Mouse (Mus musculus) stomach, embryonic 15.5 days (tissue): Measurements from ENCODE around the gene Atox1. TPM values are rescaled to one million over a fixed set of nuclear protein-coding genes. Genes with fewer than 3 reads are reported as not detected.
"Not testable (repeated sequence)": the region's sequence is repeated elsewhere in the genome, so short reads cannot be mapped to it uniquely, and the experiment has no call there.

Source experiments
- ATAC-seq: fragments of 200-750 bp; cut with Nextera tagmentation; 2 replicates; pipeline ENCODE4 v1.8.0; 2017; ENCODE audit warnings: low read depth, moderate number of reproducible peaks, moderate TSS enrichment; ENCODE audit not compliant: insufficient read depth, low FRiP score
- H3K27ac ChIP-seq: fragments of 300-500 bp; sonication (generic); 2 replicates; pipeline ENCODE4 v1.5.1; 2015; ENCODE audit warnings: mild to moderate bottlenecking, inconsistent platforms
- H3K27me3 ChIP-seq: fragments of 300-500 bp; sonication (generic); replicated peaks from 2 replicates; pipeline ENCODE4 v1.6.1; 2015; ENCODE audit warnings: inconsistent platforms
- H3K36me3 ChIP-seq: fragments of 300-500 bp; sonication (generic); 2 replicates; pipeline ENCODE4 v1.6.1; 2015; ENCODE audit warnings: inconsistent platforms
- H3K4me1 ChIP-seq: fragments of 300-500 bp; sonication (generic); 2 replicates; pipeline ENCODE4 v1.6.1; 2015; ENCODE audit warnings: inconsistent platforms
- H3K4me2 ChIP-seq: fragments of 300-500 bp; sonication (generic); 2 replicates; pipeline ENCODE4 v1.6.1; 2015; ENCODE audit warnings: mild to moderate bottlenecking, inconsistent platforms
- H3K4me3 ChIP-seq: fragments of 300-500 bp; sonication (generic); replicated peaks from 2 replicates; pipeline ENCODE4 v1.5.1; 2015; ENCODE audit warnings: inconsistent platforms
- H3K9ac ChIP-seq: fragments of 300-500 bp; sonication (generic); 2 replicates; pipeline ENCODE4 v1.6.1; 2015; ENCODE audit warnings: inconsistent platforms
- H3K9me3 ChIP-seq: fragments of 300-500 bp; sonication (generic); 2 replicates; pipeline ENCODE4 v1.6.1; 2016; ENCODE audit warnings: inconsistent platforms
- WGBS: fragments of 180-500 bp; shearing (Covaris S2); methylation state at CpG from one replicate; pipeline ENCODE4 v1.1.7; 2015; 5-methylcytosine and 5-hydroxymethylcytosine counted together
- polyA plus RNA-seq: library from polyadenylated mRNA; unstranded; fragments of >200 nt; fragmentation: Nextera tagmentation; extraction: Ambion mirVana; gene quantifications from 2 replicates; pipeline ENCODE4 v1.2.1, GENCODE M21; 2015

Atox1 gene
- polyA plus RNA-seq, 1 experiment from 2014 or later, result 385 TPM

DNA sequence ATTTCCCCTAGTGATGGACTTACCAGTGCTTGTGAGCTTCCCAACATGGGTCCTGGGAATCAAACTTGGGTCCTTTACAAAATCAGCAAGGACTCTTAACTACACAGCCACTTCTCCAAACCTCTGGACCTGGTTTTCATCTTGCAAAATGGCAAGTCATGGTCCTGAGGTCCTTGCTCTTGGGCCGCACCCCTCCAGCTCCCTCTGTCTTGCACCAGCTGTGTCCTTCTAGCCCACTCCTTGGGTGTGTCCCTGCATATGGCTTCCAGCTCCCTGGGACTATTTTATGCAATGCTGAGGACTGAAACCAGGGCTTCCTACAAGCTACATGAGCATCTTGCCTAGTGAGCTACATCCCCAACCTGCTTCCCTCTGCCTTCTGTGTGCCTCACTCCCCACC is 38.1 kb downstream of the Atox1 start, which contains the start of gene Sparc:
Gene Sparc, minus strand, starts transcription at position 206 of the 400 bp plus-strand sequence.
- Histone ChIP-seq H3K4me2 (no peak within 1 kb of the TSS), H3K27ac (peak within 1 kb of the TSS; percentile 26), H3K9me3 (no peaks in the 10 kb centered on the region), H3K4me3 (no peak within 1 kb of the TSS), H3K27me3 (no peaks in the 10 kb centered on the region), H3K4me1 (peaks cover 35% of the 10 kb centered on the region), H3K9ac (no peak within 1 kb of the TSS), H3K36me3 (no peaks in the 10 kb centered on the region)
- WGBS, result 86% methylated on average over 1 of the region's 1 CpGs
- ATAC-seq, result no peak

DNA sequence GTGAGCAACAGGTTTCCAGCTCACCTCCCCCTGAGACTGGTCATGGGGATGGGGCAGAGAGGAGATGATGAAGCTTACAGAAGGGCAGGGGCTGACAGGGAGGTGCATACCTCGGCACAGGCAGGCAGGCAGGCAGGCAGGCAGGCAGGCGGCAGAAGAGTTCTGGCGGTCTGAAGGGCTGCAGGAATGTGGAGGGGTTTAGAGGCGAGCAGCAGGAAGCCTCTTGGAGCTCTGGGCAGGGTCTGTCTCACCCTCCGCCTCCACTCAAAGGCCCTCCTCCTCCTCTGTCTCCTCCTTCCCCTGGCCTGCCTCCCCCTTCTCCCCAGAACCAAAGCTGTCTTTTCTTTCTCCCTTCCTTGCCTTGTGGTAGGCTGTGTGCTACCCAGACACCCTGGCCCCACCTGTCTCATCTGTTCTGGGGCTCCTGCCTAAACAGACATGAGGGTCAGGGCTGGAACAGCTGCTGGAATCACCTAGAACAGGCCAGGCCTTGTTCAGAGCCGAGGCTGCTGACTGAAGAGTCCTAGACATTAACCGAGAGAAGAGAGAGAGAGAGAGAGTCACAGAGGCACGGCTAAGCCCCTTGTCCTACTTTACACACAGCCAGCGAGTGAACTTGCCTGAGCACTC is 41.2 kb downstream of the Atox1 start:
- Histone ChIP-seq H3K27ac (peak overlapping the region; percentile 88), H3K4me2 (peak overlapping the region; percentile 52), H3K9me3 (no peaks in the 10 kb centered on the region), H3K9ac (peak overlapping the region; percentile 36), H3K4me1 (peaks cover 48% of the 10 kb centered on the region), H3K27me3 (no peaks in the 10 kb centered on the region), H3K36me3 (no peaks in the 10 kb centered on the region), H3K4me3 (peak overlapping the region; percentile 54)
- ATAC-seq, result peak; percentile 84
- WGBS, result 6% methylated on average over 9 of the region's 9 CpGs

DNA sequence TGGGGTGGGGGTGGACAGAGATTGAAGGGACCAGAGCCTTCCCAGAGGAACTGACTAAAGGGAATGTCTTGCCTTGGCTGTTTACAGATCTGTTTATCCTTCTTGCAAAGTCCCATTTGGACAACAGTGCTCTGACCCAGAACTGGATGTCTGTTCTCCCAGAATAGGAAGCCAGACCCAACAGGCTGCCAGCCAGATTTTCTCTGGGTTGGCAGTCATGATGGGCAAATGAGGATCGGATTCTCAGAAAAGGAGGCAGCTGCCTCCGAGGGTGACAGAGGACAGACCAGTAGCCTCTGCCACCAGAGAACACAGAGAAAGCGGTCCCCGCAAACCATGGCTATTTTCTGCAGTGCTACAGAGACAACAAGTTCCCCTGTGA is 41.8 kb downstream of the Atox1 start:
- H3K4me3 ChIP-seq, result peak overlapping the region; percentile 54
- H3K4me1 ChIP-seq, result peaks cover 47% of the 10 kb centered on the region
- no peaks in the 10 kb centered on the region for H3K36me3 ChIP-seq
- 10% methylated on average over 4 of the region's 4 CpGs for WGBS
- H3K27me3 ChIP-seq, result no peaks in the 10 kb centered on the region
- no peaks in the 10 kb centered on the region for H3K9me3 ChIP-seq
- peak overlapping the region; percentile 36 for H3K9ac ChIP-seq
- no peak for ATAC-seq
- H3K4me2 ChIP-seq, result peak overlapping the region; percentile 52
- H3K27ac ChIP-seq, result peak overlapping the region; percentile 88

DNA sequence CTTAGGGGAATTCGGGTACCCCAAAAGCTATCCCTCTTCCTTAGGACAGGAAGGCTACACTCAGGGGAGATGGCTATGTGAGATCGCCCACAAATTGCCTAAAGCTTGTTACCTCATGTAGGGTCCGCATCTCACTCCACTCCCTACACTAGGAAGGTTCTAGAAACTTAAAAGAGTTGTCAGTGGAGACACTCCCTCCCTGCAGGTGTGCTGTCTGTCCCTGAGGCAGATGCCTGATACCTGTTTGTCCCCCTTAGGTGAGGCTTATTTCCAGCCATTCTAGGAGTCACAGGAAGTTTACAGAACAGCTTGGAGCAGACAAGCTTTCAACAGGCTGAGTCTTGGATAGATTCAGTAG is 42.4 kb downstream of the Atox1 start:
- Histone ChIP-seq H3K27ac (peak overlapping the region; percentile 88), H3K4me2 (peak overlapping the region; percentile 52), H3K9me3 (no peaks in the 10 kb centered on the region), H3K4me3 (peak overlapping the region; percentile 54), H3K27me3 (no peaks in the 10 kb centered on the region), H3K9ac (peak overlapping the region; percentile 36), H3K36me3 (0 out of 2 replicates have a peak, but pooled peaks cover under 1% of the 10 kb centered on the region), H3K4me1 (peaks cover 46% of the 10 kb centered on the region)
- ATAC-seq, result no peak
- 9% methylated on average over 3 of the region's 3 CpGs for WGBS

DNA sequence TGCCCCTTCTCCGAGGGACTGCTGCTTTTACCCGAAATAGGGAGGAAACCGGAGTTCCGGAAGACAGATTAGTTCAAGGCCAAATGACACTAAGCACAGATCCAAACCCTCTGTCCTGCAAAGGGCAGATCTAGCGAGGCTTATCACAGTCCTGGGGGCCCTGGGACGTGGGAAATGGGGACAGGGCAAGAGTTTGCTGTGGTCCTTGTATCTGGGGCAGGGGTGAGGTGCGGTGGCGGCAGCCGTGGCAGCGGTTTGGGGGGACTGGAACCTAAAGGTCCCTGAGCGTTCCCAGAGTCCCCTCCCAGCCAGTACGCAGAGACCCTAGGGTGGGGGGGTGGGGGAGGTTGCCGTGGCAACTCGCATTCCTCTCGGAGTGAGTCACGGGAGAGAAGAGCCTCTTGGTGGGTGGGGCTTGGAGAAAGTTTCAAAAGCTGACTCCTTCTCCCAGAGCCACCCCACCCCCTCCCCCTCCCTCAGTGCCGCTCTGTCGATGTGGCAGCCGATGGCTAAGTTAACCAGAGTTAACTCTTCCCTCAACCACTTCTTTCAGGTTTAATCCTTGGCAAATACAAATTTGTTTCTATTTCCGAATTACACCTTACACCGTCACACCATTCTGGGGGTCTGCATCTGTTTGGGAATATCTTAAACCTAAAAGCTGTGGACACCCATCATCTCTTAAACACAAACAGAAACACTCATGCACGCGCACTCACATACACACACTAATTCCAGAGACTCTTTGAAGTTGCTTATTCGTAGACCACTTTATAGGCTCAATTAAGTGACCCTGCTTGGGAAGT is 42.9 kb downstream of the Atox1 start:
- Histone ChIP-seq H3K4me3 (peak overlapping the region; percentile 54), H3K36me3 (0 out of 2 replicates have a peak, but pooled peaks cover 3% of the 10 kb centered on the region), H3K27ac (peak overlapping the region; percentile 92), H3K9ac (peak overlapping the region; percentile 52), H3K9me3 (no peaks in the 10 kb centered on the region), H3K27me3 (no peaks in the 10 kb centered on the region), H3K4me2 (peak overlapping the region; percentile 52), H3K4me1 (peaks cover 48% of the 10 kb centered on the region)
- peak; percentile 63 for ATAC-seq
- 1% methylated on average over 24 of the region's 24 CpGs for whole genome bisulfite sequencing

DNA sequence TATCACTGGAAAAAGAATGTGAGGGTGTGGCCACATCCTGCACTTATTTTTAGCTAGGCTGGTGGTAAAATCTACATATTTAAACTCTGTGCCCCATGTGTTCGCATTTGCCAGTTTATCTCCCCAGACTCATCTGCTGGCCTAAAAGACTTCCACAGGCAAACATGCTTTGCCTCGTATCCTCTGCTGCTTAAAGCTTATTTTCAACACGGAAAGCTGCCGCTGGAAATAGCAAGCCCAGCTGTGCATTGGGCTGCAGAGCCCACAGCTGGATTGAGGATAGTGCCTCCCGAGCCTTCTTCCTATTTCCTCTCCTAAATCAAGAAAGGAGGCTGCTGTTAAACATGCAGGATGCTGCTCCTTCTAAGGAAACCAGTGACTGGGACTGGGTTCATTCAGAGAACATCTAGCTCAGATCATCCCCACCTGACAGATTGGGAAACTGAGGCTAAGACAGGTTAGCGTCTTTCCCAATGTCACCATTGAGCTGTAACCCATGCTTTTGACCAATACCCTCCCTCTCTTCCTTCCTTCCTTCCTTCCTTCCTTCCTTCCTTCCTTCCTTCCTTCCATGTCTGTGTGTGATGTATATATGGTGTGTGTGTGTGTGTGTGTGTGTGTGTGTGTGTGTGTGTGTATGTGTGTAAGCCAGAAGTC is 44.3 kb downstream of the Atox1 start:
- Histone ChIP-seq H3K9ac (no peak overlapping the region), H3K4me3 (peak overlapping the region; percentile 54), H3K4me1 (peaks cover 59% of the 10 kb centered on the region), H3K9me3 (no peaks in the 10 kb centered on the region), H3K27me3 (no peaks in the 10 kb centered on the region), H3K36me3 (0 out of 2 replicates have a peak, but pooled peaks cover 3% of the 10 kb centered on the region), H3K27ac (peak overlapping the region; percentile 12), H3K4me2 (peak overlapping the region; percentile 52)
- 39% methylated on average over 6 of the region's 6 CpGs for WGBS
- ATAC-seq, result no peak

DNA sequence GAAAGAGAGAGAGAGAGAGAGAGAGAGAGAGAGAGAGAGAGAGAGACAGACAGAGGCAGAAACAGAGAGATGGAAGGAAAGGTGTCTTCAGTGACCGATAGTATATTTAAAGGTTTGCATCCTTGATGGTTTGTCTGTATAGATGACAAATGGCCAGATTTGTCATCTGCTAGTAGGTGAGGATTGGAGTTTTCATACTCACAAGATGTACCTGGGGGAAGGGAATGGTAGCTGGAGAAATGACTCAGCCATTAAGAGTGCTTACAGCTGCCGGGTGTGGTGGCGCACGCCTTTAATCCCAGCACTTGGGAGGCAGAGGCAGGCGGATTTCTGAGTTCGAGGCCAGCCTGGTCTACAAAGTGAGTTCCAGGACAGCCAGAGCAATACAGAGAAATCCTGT is 45.3 kb downstream of the Atox1 start:
- not testable (repeated sequence) for ATAC-seq, H3K27me3 ChIP-seq, H3K9ac ChIP-seq, H3K36me3 ChIP-seq, H3K4me3 ChIP-seq, H3K9me3 ChIP-seq
- WGBS, result 76% methylated on average over 6 of the region's 6 CpGs
- Histone ChIP-seq H3K27ac (peak overlapping the region; percentile 12; the same call in 1 of the 2 replicates), H3K4me2 (peak overlapping the region; percentile 52), H3K4me1 (peaks cover 52% of the 10 kb centered on the region)

DNA sequence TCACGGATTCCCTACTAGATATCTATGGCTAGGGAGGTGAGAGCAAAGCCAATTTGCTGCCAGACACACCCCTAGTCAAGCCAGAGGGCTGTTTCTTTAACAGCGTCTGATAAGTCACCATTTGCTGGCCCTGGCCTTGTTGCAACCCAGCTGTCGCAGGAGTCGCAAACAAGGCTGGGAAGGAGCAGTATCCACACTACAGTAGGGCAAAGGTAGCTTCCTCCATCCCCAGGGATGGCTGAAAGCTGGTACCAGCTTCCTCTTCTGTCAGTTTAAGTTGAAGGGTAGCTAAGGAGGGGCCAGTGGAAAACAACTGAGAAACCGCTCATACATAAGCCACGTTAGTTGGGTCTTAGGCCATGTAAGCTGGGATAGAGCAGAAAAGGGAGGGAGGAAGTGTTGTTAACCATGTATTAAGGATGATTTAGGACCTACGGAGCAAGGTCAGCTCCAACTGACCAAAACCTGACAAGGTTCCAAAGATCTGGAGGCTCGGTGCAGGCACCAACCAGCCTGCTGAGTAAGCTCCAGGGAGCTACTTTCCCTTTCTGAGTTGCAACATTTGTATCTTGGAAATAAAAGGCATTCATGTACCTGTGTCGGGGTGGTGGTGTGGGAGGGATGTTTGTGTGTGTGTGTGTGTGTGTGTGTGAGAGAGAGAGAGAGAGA is 45.9 kb downstream of the Atox1 start:
- no peak for ATAC-seq
- Histone ChIP-seq H3K4me2 (peak overlapping the region; percentile 52), H3K36me3 (0 out of 2 replicates have a peak, but pooled peaks cover 3% of the 10 kb centered on the region), H3K4me3 (peak overlapping the region; percentile 20; the same call in 1 of the 2 replicates), H3K4me1 (peaks cover 48% of the 10 kb centered on the region), H3K9ac (no peak overlapping the region), H3K27ac (peak overlapping the region; percentile 63), H3K9me3 (no peaks in the 10 kb centered on the region), H3K27me3 (no peaks in the 10 kb centered on the region)
- 37% methylated on average over 9 of the region's 9 CpGs for WGBS

DNA sequence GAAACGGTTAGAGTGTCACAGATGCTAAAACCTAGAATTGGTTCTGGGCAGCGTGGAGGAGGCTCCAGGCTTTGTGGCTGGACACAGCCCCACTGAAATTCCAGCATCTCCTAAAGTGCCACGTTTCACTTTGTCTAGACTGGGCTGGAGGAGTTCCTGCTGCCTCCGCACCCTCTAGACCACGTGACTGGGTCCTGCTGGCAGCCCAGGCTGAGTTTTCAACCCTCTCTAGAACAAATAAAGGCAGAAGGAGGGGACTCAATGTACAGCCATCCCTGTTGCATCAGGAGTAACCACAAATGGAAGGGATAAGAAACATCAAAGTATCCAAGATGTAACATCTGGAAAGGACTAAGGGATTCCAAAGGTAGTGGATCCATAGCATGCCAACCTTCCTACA is 46.7 kb downstream of the Atox1 start:
- H3K4me3 ChIP-seq, result no peak overlapping the region
- peak overlapping the region; percentile 59; the same call in 1 of the 2 replicates for H3K27ac ChIP-seq
- H3K27me3 ChIP-seq, result no peaks in the 10 kb centered on the region
- peak overlapping the region; percentile 52 for H3K4me2 ChIP-seq
- 38% methylated on average over 5 of the region's 5 CpGs for WGBS
- H3K9me3 ChIP-seq, result no peaks in the 10 kb centered on the region
- H3K9ac ChIP-seq, result no peak overlapping the region
- H3K36me3 ChIP-seq, result peaks cover 11% of the 10 kb centered on the region
- peaks cover 43% of the 10 kb centered on the region for H3K4me1 ChIP-seq
- ATAC-seq, result no peak

DNA sequence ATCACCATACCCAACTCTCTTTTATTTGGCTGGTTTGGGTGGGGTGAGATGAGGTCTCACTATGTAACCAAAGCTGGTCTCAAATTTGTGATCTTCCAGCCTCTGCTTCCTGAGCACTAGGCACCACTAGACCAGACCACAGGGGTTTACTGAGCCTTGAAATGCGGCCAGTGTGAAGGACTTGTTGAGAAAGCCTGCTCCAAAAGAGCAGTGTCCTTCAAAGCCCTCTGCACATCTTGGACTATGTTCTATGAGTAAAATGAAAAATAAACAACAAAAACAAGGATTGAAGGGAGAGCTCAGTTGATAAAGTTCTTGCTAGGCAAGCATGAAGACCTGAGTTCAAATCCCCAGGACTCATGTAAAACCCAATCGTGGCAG is 47.6 kb downstream of the Atox1 start:
- Histone ChIP-seq H3K36me3 (peaks cover 19% of the 10 kb centered on the region), H3K4me2 (0 out of 2 replicates have a peak overlapping the region, but pooled peaks have one; percentile 5), H3K4me1 (peaks cover 43% of the 10 kb centered on the region), H3K27ac (no peak overlapping the region), H3K4me3 (no peak overlapping the region), H3K27me3 (no peaks in the 10 kb centered on the region), H3K9me3 (no peaks in the 10 kb centered on the region), H3K9ac (no peak overlapping the region)
- ATAC-seq, result no peak
- WGBS, result 91% methylated on average over 2 of the region's 2 CpGs

DNA sequence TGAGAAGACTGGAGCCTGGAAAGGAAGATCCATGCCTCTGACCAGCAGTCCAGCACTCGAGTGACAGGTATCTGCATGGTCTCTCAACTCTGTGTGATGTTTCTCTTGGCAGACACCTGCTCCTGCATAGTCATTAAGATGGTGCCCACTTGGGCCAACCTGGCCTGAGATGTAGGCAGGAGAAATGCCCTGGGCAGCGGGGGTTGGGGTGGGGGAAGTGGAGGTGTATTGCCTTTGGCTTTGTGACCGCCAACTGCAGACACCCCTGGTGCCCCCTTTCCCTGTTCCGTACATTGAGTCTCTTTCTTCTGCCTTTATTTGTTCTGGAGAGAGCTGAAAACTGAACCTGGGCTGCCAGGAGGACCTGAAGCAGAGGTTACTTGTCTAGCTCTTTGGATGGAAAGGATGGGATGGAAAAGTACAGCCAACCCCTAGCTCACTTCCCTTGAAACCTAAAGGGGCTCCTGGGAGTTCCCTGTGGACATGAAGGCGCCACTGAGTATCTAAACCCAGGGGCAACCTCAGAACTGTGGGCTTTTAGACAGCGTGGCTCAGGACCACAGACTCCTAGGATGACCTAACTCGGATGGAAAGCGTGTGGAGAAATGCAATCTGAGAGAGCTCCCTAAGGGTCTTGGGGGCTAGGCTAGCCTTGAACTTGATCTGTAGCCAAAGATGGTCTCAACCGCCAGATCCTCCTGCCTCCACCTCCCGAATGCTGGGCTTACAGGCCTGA is 48.2 kb downstream of the Atox1 start:
- no peak overlapping the region for H3K27ac ChIP-seq
- no peak overlapping the region for H3K9ac ChIP-seq
- H3K4me2 ChIP-seq, result 0 out of 2 replicates have a peak overlapping the region, but pooled peaks have one; percentile 5
- 91% methylated on average over 10 of the region's 10 CpGs for WGBS
- peaks cover 22% of the 10 kb centered on the region for H3K36me3 ChIP-seq
- no peak for ATAC-seq
- H3K9me3 ChIP-seq, result no peaks in the 10 kb centered on the region
- H3K27me3 ChIP-seq, result no peaks in the 10 kb centered on the region
- H3K4me3 ChIP-seq, result no peak overlapping the region
- H3K4me1 ChIP-seq, result peaks cover 43% of the 10 kb centered on the region
